Mouse (Mus musculus) monocyte, adult 2 months (primary cell): ENCODE measurements around the gene Gm5108.

Experiments used
- DNase-seq, 2 experiments: peaks; one replicate each; pipeline ENCODE4 v3.0.0; 2022; ENCODE audit warnings: low spot score in 2 of 2, low read depth in 1 of 2

Gene Gm5108

GRCm38 (mm10) chr5:68020870-68021269 lies 79.4 kb downstream of the Gm5108 start:
- no peak for DNase-seq
